Mouse (Mus musculus): ENCODE data around the gene Grb10.

The Grb10 gene

GRCm38 (mm10) chr11:11904995-11905394, 133.5 kb downstream of the Grb10 start:
- no peak for DNase-seq (ENCODE audit: low read depth)

- no peak for DNase-seq (ENCODE audit: low read depth)
Observed at GRCm38 (mm10) chr11:11901509-11901908, 137.0 kb downstream of the Grb10 start.

GRCm38 (mm10) chr11:11898496-11898895, 140.0 kb downstream of the Grb10 start:
- DNase-seq (ENCODE audit: low read depth) = no peak

- no peak for DNase-seq (ENCODE audit: low read depth)
Observed at GRCm38 (mm10) chr11:11897645-11898357, 140.7 kb downstream of the Grb10 start, which contains the start of gene Ddc. Gene Ddc, minus strand, starts transcription at chr11:11898144.

GRCm38 (mm10) chr11:11895479-11895878, 143.0 kb downstream of the Grb10 start:
- no peak for DNase-seq (ENCODE audit: low read depth)

- no peak for DNase-seq (ENCODE audit: low read depth)
Observed at GRCm38 (mm10) chr11:11893769-11894168, 144.7 kb downstream of the Grb10 start.

GRCm38 (mm10) chr11:11892993-11893602, 145.4 kb downstream of the Grb10 start:
- no peak for DNase-seq (ENCODE audit: low read depth)

- DNase-seq (ENCODE audit: low read depth) = no peak
Observed at GRCm38 (mm10) chr11:11891832-11892231, 146.7 kb downstream of the Grb10 start.

- DNase-seq (ENCODE audit: low read depth) = no peak
Observed at GRCm38 (mm10) chr11:11890139-11890741, 148.2 kb downstream of the Grb10 start.

- no peak for DNase-seq (ENCODE audit: low read depth)
Observed at GRCm38 (mm10) chr11:11888727-11889126, 149.8 kb downstream of the Grb10 start.

GRCm38 (mm10) chr11:11888051-11888450, 150.4 kb downstream of the Grb10 start:
- no peak for DNase-seq (ENCODE audit: low read depth)

GRCm38 (mm10) chr11:11886403-11886998, 152.0 kb downstream of the Grb10 start:
- no peak for DNase-seq (ENCODE audit: low read depth)

GRCm38 (mm10) chr11:11885921-11886320, 152.6 kb downstream of the Grb10 start:
- DNase-seq (ENCODE audit: low read depth) = no peak

GRCm38 (mm10) chr11:11885246-11885643, 153.2 kb downstream of the Grb10 start:
- DNase-seq (ENCODE audit: low read depth) = no peak

GRCm38 (mm10) chr11:11884533-11885245, 153.8 kb downstream of the Grb10 start:
- DNase-seq (ENCODE audit: low read depth) = no peak

- DNase-seq (ENCODE audit: low read depth) = no peak
Observed at GRCm38 (mm10) chr11:11881783-11882155, 156.7 kb downstream of the Grb10 start.

- no peak for DNase-seq (ENCODE audit: low read depth)
Observed at GRCm38 (mm10) chr11:11881026-11881782, 157.3 kb downstream of the Grb10 start.

Measured in fibroblast of lung, adult 2 months (primary cell).